Mouse (Mus musculus): ENCODE measurements around the gene Lrrc8c. TPM values are rescaled to one million over a fixed set of nuclear protein-coding genes. Genes with fewer than 3 reads are reported as not detected.
A peak's percentile ranks its signal among the peaks of the same experiment; 100 is the strongest.

Lrrc8c gene
- polyA plus RNA-seq, 1 experiment from 2014 or later, result 30.4 TPM

- Histone ChIP-seq H3K27me3 (replicated peaks; ENCODE audit: control insufficient read depth, insufficient read depth, low read length) (no peaks in the 10 kb centered on the region), H3K9ac (ENCODE audit: low read depth, low read length) (no peak overlapping the region; the same call in 1 of the 2 replicates), H3K4me1 (replicated peaks; ENCODE audit: control insufficient read depth, insufficient read depth, low read length) (peaks cover 59% of the 10 kb centered on the region), H3K4me2 (peak overlapping the region; percentile 48), H3K27ac (ENCODE audit: low read depth, low read length) (peak overlapping the region; percentile 84), H3K4me3 (ENCODE audit: low read depth, low read length) (no peak overlapping the region), H3K9me3 (ENCODE audit: control insufficient read depth, low read length) (no peaks in the 10 kb centered on the region), H3K36me3 (ENCODE audit: control insufficient read depth, insufficient read depth, low read length) (no peaks in the 10 kb centered on the region; the same call in 1 of the 2 replicates)
- 53% methylated on average over 23 of the region's 23 CpGs for WGBS
- DNase-seq (ENCODE audit: low spot score) (peak; percentile 45), ATAC-seq (replicated peaks; ENCODE audit: low FRiP score) (peak; percentile 82)
Measured at GRCm38 (mm10) chr5:105527477-105528331, 8.5 kb downstream of the Lrrc8c start.

- no peaks in the 10 kb centered on the region for H3K27me3 ChIP-seq (replicated peaks; ENCODE audit: control insufficient read depth, insufficient read depth, low read length)
- no peak overlapping the region for H3K27ac ChIP-seq (ENCODE audit: low read depth, low read length)
- no peaks in the 10 kb centered on the region for H3K9me3 ChIP-seq (ENCODE audit: control insufficient read depth, low read length)
- no peak overlapping the region for H3K4me2 ChIP-seq
- H3K9ac ChIP-seq (ENCODE audit: low read depth, low read length), result no peak overlapping the region
- H3K4me1 ChIP-seq (replicated peaks; ENCODE audit: control insufficient read depth, insufficient read depth, low read length), result peaks cover 40% of the 10 kb centered on the region
- DNase-seq (ENCODE audit: low spot score) (no peak), ATAC-seq (replicated peaks; ENCODE audit: low FRiP score) (no peak)
- 90% methylated on average over 6 of the region's 6 CpGs for WGBS
- peaks cover 3% of the 10 kb centered on the region; the same call in 1 of the 2 replicates for H3K36me3 ChIP-seq (ENCODE audit: control insufficient read depth, insufficient read depth, low read length)
- no peak overlapping the region for H3K4me3 ChIP-seq (ENCODE audit: low read depth, low read length)
Measured at GRCm38 (mm10) chr5:105530576-105530975, 11.4 kb downstream of the Lrrc8c start.

GRCm38 (mm10) chr5:105535186-105535585 lies 16.0 kb downstream of the Lrrc8c start:
- DNase-seq (ENCODE audit: low spot score), result no peak
- H3K4me2 ChIP-seq, result no peak overlapping the region
- WGBS, result 92% methylated on average over 3 of the region's 3 CpGs
- no peak overlapping the region for H3K27ac ChIP-seq (ENCODE audit: low read depth, low read length)
- H3K4me3 ChIP-seq (ENCODE audit: low read depth, low read length), result no peak overlapping the region
- peaks cover 6% of the 10 kb centered on the region for H3K36me3 ChIP-seq (ENCODE audit: control insufficient read depth, insufficient read depth, low read length)
- peaks cover 5% of the 10 kb centered on the region for H3K4me1 ChIP-seq (replicated peaks; ENCODE audit: control insufficient read depth, insufficient read depth, low read length)
- ATAC-seq (replicated peaks; ENCODE audit: low FRiP score), result 0 out of 2 replicates have a peak, but pooled peaks have one; percentile 30
- H3K9ac ChIP-seq (ENCODE audit: low read depth, low read length), result no peak overlapping the region
- H3K27me3 ChIP-seq (replicated peaks; ENCODE audit: control insufficient read depth, insufficient read depth, low read length), result no peaks in the 10 kb centered on the region
- H3K9me3 ChIP-seq (ENCODE audit: control insufficient read depth, low read length), result no peaks in the 10 kb centered on the region

- Histone ChIP-seq H3K27me3 (replicated peaks; ENCODE audit: control insufficient read depth, insufficient read depth, low read length) (no peaks in the 10 kb centered on the region), H3K4me3 (ENCODE audit: low read depth, low read length) (no peak overlapping the region), H3K9me3 (ENCODE audit: control insufficient read depth, low read length) (no peaks in the 10 kb centered on the region), H3K4me2 (no peak overlapping the region), H3K9ac (ENCODE audit: low read depth, low read length) (no peak overlapping the region), H3K27ac (ENCODE audit: low read depth, low read length) (no peak overlapping the region), H3K36me3 (ENCODE audit: control insufficient read depth, insufficient read depth, low read length) (peaks cover 10% of the 10 kb centered on the region), H3K4me1 (replicated peaks; ENCODE audit: control insufficient read depth, insufficient read depth, low read length) (peaks cover 3% of the 10 kb centered on the region)
- ATAC-seq (replicated peaks; ENCODE audit: low FRiP score) (no peak; the same call in 1 of the 2 replicates), DNase-seq (ENCODE audit: low spot score) (no peak)
- WGBS, result 88% methylated on average over 2 of the region's 2 CpGs
Measured at GRCm38 (mm10) chr5:105536172-105536571, 17.0 kb downstream of the Lrrc8c start.

- no peak overlapping the region for H3K4me3 ChIP-seq (ENCODE audit: low read depth, low read length)
- ATAC-seq (replicated peaks; ENCODE audit: low FRiP score), result no peak
- peaks cover 10% of the 10 kb centered on the region for H3K36me3 ChIP-seq (ENCODE audit: control insufficient read depth, insufficient read depth, low read length)
- no peak overlapping the region for H3K4me2 ChIP-seq
- no peaks in the 10 kb centered on the region for H3K9me3 ChIP-seq (ENCODE audit: control insufficient read depth, low read length)
- no peak for DNase-seq (ENCODE audit: low spot score)
- no peak overlapping the region for H3K27ac ChIP-seq (ENCODE audit: low read depth, low read length)
- WGBS, result 90% methylated on average over 11 of the region's 11 CpGs
- H3K4me1 ChIP-seq (replicated peaks; ENCODE audit: control insufficient read depth, insufficient read depth, low read length), result peaks cover 2% of the 10 kb centered on the region
- H3K9ac ChIP-seq (ENCODE audit: low read depth, low read length), result no peak overlapping the region
- no peaks in the 10 kb centered on the region for H3K27me3 ChIP-seq (replicated peaks; ENCODE audit: control insufficient read depth, insufficient read depth, low read length)
Measured at GRCm38 (mm10) chr5:105537101-105537723, 18.0 kb downstream of the Lrrc8c start.

- H3K27ac ChIP-seq (ENCODE audit: low read depth, low read length), result no peak overlapping the region
- DNase-seq (ENCODE audit: low spot score) (no peak), ATAC-seq (replicated peaks; ENCODE audit: low FRiP score) (no peak)
- no peak overlapping the region for H3K4me2 ChIP-seq
- H3K9ac ChIP-seq (ENCODE audit: low read depth, low read length), result no peak overlapping the region
- WGBS, result 83% methylated on average over 7 of the region's 7 CpGs
- H3K27me3 ChIP-seq (replicated peaks; ENCODE audit: control insufficient read depth, insufficient read depth, low read length), result no peaks in the 10 kb centered on the region
- H3K9me3 ChIP-seq (ENCODE audit: control insufficient read depth, low read length), result no peaks in the 10 kb centered on the region
- no peak overlapping the region for H3K4me3 ChIP-seq (ENCODE audit: low read depth, low read length)
- no peaks in the 10 kb centered on the region for H3K4me1 ChIP-seq (replicated peaks; ENCODE audit: control insufficient read depth, insufficient read depth, low read length)
- H3K36me3 ChIP-seq (ENCODE audit: control insufficient read depth, insufficient read depth, low read length), result peaks cover 7% of the 10 kb centered on the region
Measured at GRCm38 (mm10) chr5:105541051-105541450, 21.9 kb downstream of the Lrrc8c start.

GRCm38 (mm10) chr5:105545126-105545525 lies 25.9 kb downstream of the Lrrc8c start:
- Histone ChIP-seq H3K9me3 (ENCODE audit: control insufficient read depth, low read length) (no peaks in the 10 kb centered on the region), H3K36me3 (ENCODE audit: control insufficient read depth, insufficient read depth, low read length) (peaks cover 6% of the 10 kb centered on the region; the same call in 1 of the 2 replicates), H3K27me3 (replicated peaks; ENCODE audit: control insufficient read depth, insufficient read depth, low read length) (no peaks in the 10 kb centered on the region), H3K27ac (ENCODE audit: low read depth, low read length) (no peak overlapping the region), H3K9ac (ENCODE audit: low read depth, low read length) (no peak overlapping the region), H3K4me3 (ENCODE audit: low read depth, low read length) (no peak overlapping the region), H3K4me1 (replicated peaks; ENCODE audit: control insufficient read depth, insufficient read depth, low read length) (no peaks in the 10 kb centered on the region), H3K4me2 (no peak overlapping the region)
- no peak for ATAC-seq (replicated peaks; ENCODE audit: low FRiP score)
- WGBS, result 56% methylated on average over 3 of the region's 3 CpGs
- DNase-seq (ENCODE audit: low spot score), result no peak

- 93% methylated on average over 4 of the region's 4 CpGs for WGBS
Measured at GRCm38 (mm10) chr5:105547115-105547514, 27.9 kb downstream of the Lrrc8c start.

More at GRCm38 (mm10) chr5:105547115-105547514, 27.9 kb downstream of the Lrrc8c start:
- H3K9ac ChIP-seq (ENCODE audit: low read depth, low read length), result no peak overlapping the region
- H3K4me1 ChIP-seq (replicated peaks; ENCODE audit: control insufficient read depth, insufficient read depth, low read length), result no peaks in the 10 kb centered on the region
- H3K36me3 ChIP-seq (ENCODE audit: control insufficient read depth, insufficient read depth, low read length), result 0 out of 2 replicates have a peak, but pooled peaks cover 2% of the 10 kb centered on the region
- ATAC-seq (replicated peaks; ENCODE audit: low FRiP score) (no peak), DNase-seq (ENCODE audit: low spot score) (no peak)
- H3K27me3 ChIP-seq (replicated peaks; ENCODE audit: control insufficient read depth, insufficient read depth, low read length), result no peaks in the 10 kb centered on the region
- no peak overlapping the region for H3K4me2 ChIP-seq
- H3K9me3 ChIP-seq (ENCODE audit: control insufficient read depth, low read length), result no peaks in the 10 kb centered on the region
- no peak overlapping the region for H3K27ac ChIP-seq (ENCODE audit: low read depth, low read length)
- H3K4me3 ChIP-seq (ENCODE audit: low read depth, low read length), result no peak overlapping the region
